12 mouse cellular contexts compared by ENCODE assay signal in the genomic region with DNA sequence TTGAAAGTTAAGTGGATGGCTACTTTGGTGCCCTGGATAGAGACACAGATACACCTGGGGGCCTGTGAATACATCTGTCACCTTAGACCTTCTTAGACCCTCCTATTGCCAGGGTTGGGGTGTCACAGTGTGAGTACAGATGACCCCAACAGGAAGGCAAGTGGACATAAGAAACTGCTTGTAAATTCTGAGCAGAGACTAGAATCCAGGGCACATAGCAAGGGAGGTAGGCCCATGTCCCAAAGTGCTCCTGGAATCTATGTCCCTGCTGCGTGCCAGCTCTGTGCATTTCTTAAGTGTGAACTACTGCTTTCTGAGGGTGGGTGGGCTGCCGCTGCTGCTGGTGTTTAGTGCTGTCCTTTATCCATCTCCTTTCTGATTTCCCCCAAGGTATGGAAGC. TPM values are rescaled to one million over a fixed set of nuclear protein-coding genes. Genes with fewer than 3 reads are reported as not detected.
DNase-seq lines count a peak whose midpoint lies in the region; ATAC-seq lines count a peak whose summit lies in the region.
"Had no signal": no experiment of that assay in that cellular context is flagged by ENCODE, and none has a peak within 500 bp of the region (broad histone marks: within the 10 kb centered on the region; RNA-seq: fewer than 3 reads in every experiment).

No protein-coding gene starts in this region.

- no peak overlapping the region for H3K4me3 ChIP-seq in heart, embryonic 11.5 days (ENCODE audit: low read depth, low read length)
- no peak overlapping the region for H3K4me3 ChIP-seq in heart, embryonic 12.5 days
- no peak overlapping the region for H3K4me3 ChIP-seq in midbrain, embryonic 10.5 days
- H3K4me3 ChIP-seq in midbrain, embryonic 13.5 days (replicated peaks), result no peak overlapping the region
- H3K4me3 ChIP-seq in limb, embryonic 11.5 days (ENCODE audit: low read depth, low read length), result no peak overlapping the region

- H3K9me3 ChIP-seq in heart, embryonic 11.5 days (replicated peaks; ENCODE audit: control insufficient read depth, low read length), result no peaks in the 10 kb centered on the region
- H3K9me3 ChIP-seq in heart, embryonic 12.5 days (replicated peaks), result no peaks in the 10 kb centered on the region
- no peaks in the 10 kb centered on the region for H3K9me3 ChIP-seq in midbrain, embryonic 10.5 days (replicated peaks)
- no peaks in the 10 kb centered on the region for H3K9me3 ChIP-seq in midbrain, embryonic 13.5 days
- H3K9me3 ChIP-seq in limb, embryonic 11.5 days (ENCODE audit: control insufficient read depth, low read length), result no peaks in the 10 kb centered on the region

- peak; percentile 28 for DNase-seq in midbrain, embryonic 10.5 days (ENCODE audit: low spot score)
- DNase-seq in limb, embryonic 11.5 days (ENCODE audit: low spot score), result peak; percentile 31
- no peak for DNase-seq in cerebellum, adult 9-10 months
- DNase-seq in layer of hippocampus, adult 8-10 months (ENCODE audit: low spot score in 2 of 2), result no peak
- no peak for DNase-seq in gastrocnemius, postnatal 4 days (ENCODE audit: low spot score in 2 of 2)
- DNase-seq: heart, postnatal 14 days; thymus, postnatal 14 days had no signal

- H3K4me1 ChIP-seq in heart, embryonic 11.5 days (ENCODE audit: control insufficient read depth, insufficient read depth, low read length), result peaks cover 17% of the 10 kb centered on the region
- H3K4me1 ChIP-seq in heart, embryonic 12.5 days (replicated peaks), result peaks cover 24% of the 10 kb centered on the region
- peaks cover 19% of the 10 kb centered on the region for H3K4me1 ChIP-seq in midbrain, embryonic 10.5 days
- peaks cover 10% of the 10 kb centered on the region; the same call in 1 of the 2 replicates for H3K4me1 ChIP-seq in midbrain, embryonic 13.5 days (replicated peaks)
- H3K4me1 ChIP-seq in limb, embryonic 11.5 days (ENCODE audit: control insufficient read depth, insufficient read depth, low read length), result peaks cover 25% of the 10 kb centered on the region

- no peak overlapping the region for H3K9ac ChIP-seq in heart, embryonic 11.5 days (ENCODE audit: low read depth, low read length)
- no peak overlapping the region for H3K9ac ChIP-seq in heart, embryonic 12.5 days
- H3K9ac ChIP-seq in midbrain, embryonic 13.5 days (replicated peaks), result no peak overlapping the region
- no peak overlapping the region for H3K9ac ChIP-seq in limb, embryonic 11.5 days (ENCODE audit: low read length)

- ATAC-seq in heart, embryonic 11.5 days (replicated peaks; ENCODE audit: insufficient number of reproducible peaks, low FRiP score, low TSS enrichment), result no peak
- ATAC-seq in heart, embryonic 12.5 days (ENCODE audit: insufficient number of reproducible peaks, low FRiP score), result no peak
- ATAC-seq in midbrain, embryonic 13.5 days, result no peak
- no peak for ATAC-seq in limb, embryonic 11.5 days (ENCODE audit: insufficient number of reproducible peaks, low FRiP score, low TSS enrichment, low read depth)

- H3K4me2 ChIP-seq in heart, embryonic 11.5 days, result peak overlapping the region; percentile 76
- H3K4me2 ChIP-seq in heart, embryonic 12.5 days, result no peak overlapping the region
- H3K4me2 ChIP-seq in midbrain, embryonic 13.5 days (replicated peaks), result no peak overlapping the region
- peak overlapping the region; percentile 79; the same call in 1 of the 2 replicates for H3K4me2 ChIP-seq in limb, embryonic 11.5 days (ENCODE audit: low read depth, severe bottlenecking)

- H3K27me3 ChIP-seq in heart, embryonic 11.5 days (ENCODE audit: control insufficient read depth, insufficient read depth, low read length), result peaks cover 79% of the 10 kb centered on the region
- H3K27me3 ChIP-seq in heart, embryonic 12.5 days (replicated peaks), result peaks cover 82% of the 10 kb centered on the region
- H3K27me3 ChIP-seq in midbrain, embryonic 10.5 days (ENCODE audit: low read depth, poor library complexity, severe bottlenecking), result peaks cover 100% of the 10 kb centered on the region
- H3K27me3 ChIP-seq in midbrain, embryonic 13.5 days, result peaks cover 93% of the 10 kb centered on the region
- peaks cover 55% of the 10 kb centered on the region for H3K27me3 ChIP-seq in limb, embryonic 11.5 days (ENCODE audit: control insufficient read depth, insufficient read depth, low read length)

- WGBS in heart, embryonic 11.5 days (ENCODE audit: insufficient replicate concordance), result 44% methylated on average over 2 of the region's 2 CpGs
- WGBS in heart, embryonic 12.5 days, result 57% methylated on average over 2 of the region's 2 CpGs
- 3% methylated on average over 2 of the region's 2 CpGs for WGBS in midbrain, embryonic 10.5 days
- WGBS in midbrain, embryonic 13.5 days, result 0% methylated on average over 2 of the region's 2 CpGs
- 13% methylated on average over 2 of the region's 2 CpGs for WGBS in limb, embryonic 11.5 days

- H3K27ac ChIP-seq in heart, embryonic 11.5 days (ENCODE audit: low read depth, low read length), result 0 out of 2 replicates have a peak overlapping the region, but pooled peaks have one; percentile 62
- H3K27ac ChIP-seq in heart, embryonic 12.5 days (ENCODE audit: poor library complexity, severe bottlenecking), result no peak overlapping the region
- no peak overlapping the region for H3K27ac ChIP-seq in midbrain, embryonic 10.5 days (replicated peaks)
- H3K27ac ChIP-seq in midbrain, embryonic 13.5 days, result no peak overlapping the region
- no peak overlapping the region for H3K27ac ChIP-seq in limb, embryonic 11.5 days (replicated peaks; ENCODE audit: low read depth, low read length)

- H3K36me3 ChIP-seq in heart, embryonic 11.5 days (ENCODE audit: control insufficient read depth, insufficient read depth, low read length), result no peaks in the 10 kb centered on the region
- no peaks in the 10 kb centered on the region for H3K36me3 ChIP-seq in heart, embryonic 12.5 days
- H3K36me3 ChIP-seq in midbrain, embryonic 10.5 days, result no peaks in the 10 kb centered on the region
- H3K36me3 ChIP-seq in midbrain, embryonic 13.5 days, result no peaks in the 10 kb centered on the region
- H3K36me3 ChIP-seq in limb, embryonic 11.5 days (ENCODE audit: control insufficient read depth, insufficient read depth, low read length), result no peaks in the 10 kb centered on the region

RNA-seq across cellular contexts. Expression of gene Hoxb2, which starts 0.5 kb away (rescaled TPM):
- polyA plus RNA-seq in heart, embryonic 11.5 days (2014; fragmentation: Nextera tagmentation; extraction: Ambion mirVana), result 4.5 and 7.4 TPM in 2 replicates
- 4.0 TPM in 2 replicates for polyA plus RNA-seq in heart, embryonic 12.5 days (2016; fragmentation: Nextera tagmentation; extraction: Ambion mirVana)
- 0.10 TPM in 1 of 2 replicates, not detected in the other for polyA plus RNA-seq in midbrain, embryonic 10.5 days (2016; fragmentation: Nextera tagmentation; extraction: Ambion mirVana)
- 0.19 and 0.28 TPM in 2 replicates for polyA plus RNA-seq in midbrain, embryonic 13.5 days (2015; fragmentation: Nextera tagmentation; extraction: Ambion mirVana)
- polyA plus RNA-seq in limb, embryonic 11.5 days (2014; fragmentation: Nextera tagmentation; extraction: Ambion mirVana), result 7.5 and 10.7 TPM in 2 replicates
- total RNA-seq in layer of hippocampus, adult 8-10 months (2022), result not detected
- under 1 TPM; 0.44 to 0.93 TPM for total RNA-seq in gastrocnemius, postnatal 4 days (2021)
- total RNA-seq: layer of hippocampus, postnatal 10 days had no signal

RNA-seq across cellular contexts. Expression of gene Hoxb1, which starts 14.8 kb away (rescaled TPM):
- polyA plus RNA-seq in heart, embryonic 11.5 days (2014; fragmentation: Nextera tagmentation; extraction: Ambion mirVana), result 0.19 TPM in 1 of 2 replicates, not detected in the other
- not detected in 2 replicates for polyA plus RNA-seq in heart, embryonic 12.5 days (2016; fragmentation: Nextera tagmentation; extraction: Ambion mirVana)
- polyA plus RNA-seq in midbrain, embryonic 10.5 days (2016; fragmentation: Nextera tagmentation; extraction: Ambion mirVana), result 0.15 TPM in 1 of 2 replicates, not detected in the other
- polyA plus RNA-seq in midbrain, embryonic 13.5 days (2015; fragmentation: Nextera tagmentation; extraction: Ambion mirVana), result not detected in 2 replicates
- 0.58 TPM in 1 of 2 replicates, not detected in the other for polyA plus RNA-seq in limb, embryonic 11.5 days (2014; fragmentation: Nextera tagmentation; extraction: Ambion mirVana)
- not detected for total RNA-seq in layer of hippocampus, adult 8-10 months (2022)
- not detected for total RNA-seq in gastrocnemius, postnatal 4 days (2021)
- total RNA-seq: gastrocnemius, adult 8-10 months; heart, postnatal 14 days; layer of hippocampus, postnatal 10 days had no signal

RNA-seq across cellular contexts. Expression of gene Hoxb3, which starts 27.7 kb away (rescaled TPM):
- polyA plus RNA-seq in heart, embryonic 11.5 days (2014; fragmentation: Nextera tagmentation; extraction: Ambion mirVana), result 0.74 and 1.0 TPM in 2 replicates
- polyA plus RNA-seq in heart, embryonic 12.5 days (2016; fragmentation: Nextera tagmentation; extraction: Ambion mirVana), result 0.45 and 0.86 TPM in 2 replicates
- polyA plus RNA-seq in midbrain, embryonic 10.5 days (2016; fragmentation: Nextera tagmentation; extraction: Ambion mirVana), result not detected in 2 replicates
- 0.11 TPM in 1 of 2 replicates, not detected in the other for polyA plus RNA-seq in midbrain, embryonic 13.5 days (2015; fragmentation: Nextera tagmentation; extraction: Ambion mirVana)
- polyA plus RNA-seq in limb, embryonic 11.5 days (2014; fragmentation: Nextera tagmentation; extraction: Ambion mirVana), result 0.68 and 0.78 TPM in 2 replicates
- not detected for total RNA-seq in layer of hippocampus, adult 8-10 months (2022)
- 1 to 10 TPM; 1.0 to 1.3 TPM for total RNA-seq in gastrocnemius, postnatal 4 days (2021)
- total RNA-seq: layer of hippocampus, postnatal 10 days had no signal

RNA-seq across cellular contexts. Expression of gene Hoxb4, which starts 32.7 kb away (rescaled TPM):
- polyA plus RNA-seq in heart, embryonic 11.5 days (2014; fragmentation: Nextera tagmentation; extraction: Ambion mirVana), result 0.21 and 0.77 TPM in 2 replicates
- 0.19 and 0.32 TPM in 2 replicates for polyA plus RNA-seq in heart, embryonic 12.5 days (2016; fragmentation: Nextera tagmentation; extraction: Ambion mirVana)
- polyA plus RNA-seq in midbrain, embryonic 10.5 days (2016; fragmentation: Nextera tagmentation; extraction: Ambion mirVana), result not detected in 2 replicates
- polyA plus RNA-seq in midbrain, embryonic 13.5 days (2015; fragmentation: Nextera tagmentation; extraction: Ambion mirVana), result not detected in 2 replicates
- 0.33 and 0.45 TPM in 2 replicates for polyA plus RNA-seq in limb, embryonic 11.5 days (2014; fragmentation: Nextera tagmentation; extraction: Ambion mirVana)
- total RNA-seq in layer of hippocampus, adult 8-10 months (2022), result under 1 TPM in 1 of 4 experiments, not detected in 3; 0.13 TPM
- under 1 TPM; 0.57 to 0.91 TPM for total RNA-seq in gastrocnemius, postnatal 4 days (2021)
- total RNA-seq: layer of hippocampus, postnatal 10 days had no signal

RNA-seq across cellular contexts. Expression of gene Hoxb5, which starts 47.7 kb away (rescaled TPM):
- polyA plus RNA-seq in heart, embryonic 11.5 days (2014; fragmentation: Nextera tagmentation; extraction: Ambion mirVana), result 0.65 and 2.4 TPM in 2 replicates
- polyA plus RNA-seq in heart, embryonic 12.5 days (2016; fragmentation: Nextera tagmentation; extraction: Ambion mirVana), result 0.14 and 1.9 TPM in 2 replicates
- polyA plus RNA-seq in midbrain, embryonic 10.5 days (2016; fragmentation: Nextera tagmentation; extraction: Ambion mirVana), result not detected in 2 replicates
- 0.08 TPM in 1 of 2 replicates, not detected in the other for polyA plus RNA-seq in midbrain, embryonic 13.5 days (2015; fragmentation: Nextera tagmentation; extraction: Ambion mirVana)
- polyA plus RNA-seq in limb, embryonic 11.5 days (2014; fragmentation: Nextera tagmentation; extraction: Ambion mirVana), result 2.1 and 2.6 TPM in 2 replicates
- not detected for total RNA-seq in layer of hippocampus, adult 8-10 months (2022)
- 1 to 10 TPM in 1 of 2 experiments, under 1 TPM in 1; 0.80 to 1.1 TPM for total RNA-seq in gastrocnemius, postnatal 4 days (2021)
- total RNA-seq: layer of hippocampus, postnatal 10 days had no signal

Comparison
In these comparisons a context has a peak if more than half of its experiments do, and no peak if none do; other contexts are left out.
1. H3K4me2 ChIP-seq: peak in heart, embryonic 11.5 days (single experiment) and limb, embryonic 11.5 days (single experiment); none in heart, embryonic 12.5 days (single experiment) and midbrain, embryonic 13.5 days (single experiment).
2. DNase-seq: peak in midbrain, embryonic 10.5 days (single experiment) and limb, embryonic 11.5 days (single experiment); none in cerebellum, adult 9-10 months (single experiment), layer of hippocampus, adult 8-10 months (0 of 2) and gastrocnemius, postnatal 4 days (0 of 2).